Mouse (Mus musculus) midbrain, embryonic 11.5 days (tissue): Measurements from ENCODE around the gene Stk4. TPM values are rescaled to one million over a fixed set of nuclear protein-coding genes. Genes with fewer than 3 reads are reported as not detected.

Experiments used
- ATAC-seq: fragments of 200-750 bp; cut with Nextera tagmentation; 2 replicates; pipeline ENCODE4 v1.8.0; 2017; ENCODE audit warnings: moderate TSS enrichment, moderate library complexity; ENCODE audit not compliant: low FRiP score
- DNase-seq: peaks from one replicate; pipeline ENCODE4 v3.0.0; 2015; ENCODE audit warnings: low spot score; ENCODE audit errors: missing footprints
- H3K27ac ChIP-seq: fragments of 300-500 bp; sonication (generic); 2 replicates; pipeline ENCODE4 v1.5.1; 2014; ENCODE audit warnings: low read depth, low read length
- H3K27me3 ChIP-seq: fragments of 300-500 bp; sonication (generic); 2 replicates; pipeline ENCODE4 v1.6.1; 2014; ENCODE audit warnings: mild to moderate bottlenecking, low read length, moderate library complexity, mixed read lengths; ENCODE audit not compliant: control insufficient read depth, insufficient read depth
- H3K36me3 ChIP-seq: fragments of 300-500 bp; sonication (generic); 2 replicates; pipeline ENCODE4 v1.6.1; 2014; ENCODE audit warnings: mild to moderate bottlenecking, low read length, moderate library complexity, mixed read lengths; ENCODE audit not compliant: control insufficient read depth, insufficient read depth
- H3K4me1 ChIP-seq: fragments of 300-500 bp; sonication (generic); 2 replicates; pipeline ENCODE4 v1.6.1; 2014; ENCODE audit warnings: low read length; ENCODE audit not compliant: control insufficient read depth, insufficient read depth
- H3K4me2 ChIP-seq: fragments of 300-500 bp; sonication (generic); 2 replicates; pipeline ENCODE4 v1.6.1; 2014; ENCODE audit warnings: mild to moderate bottlenecking, moderate library complexity
- H3K4me3 ChIP-seq: fragments of 300-500 bp; sonication (generic); 2 replicates; pipeline ENCODE4 v1.5.1; 2014; ENCODE audit warnings: low read depth, low read length
- H3K9ac ChIP-seq: fragments of 300-500 bp; sonication (generic); 2 replicates; pipeline ENCODE4 v1.6.1; 2014; ENCODE audit warnings: low read length
- H3K9me3 ChIP-seq: fragments of 300-500 bp; sonication (generic); 2 replicates; pipeline ENCODE4 v1.6.1; 2016; ENCODE audit warnings: low read length; ENCODE audit not compliant: control insufficient read depth
- WGBS: fragments of 180-500 bp; shearing (Covaris S2); extraction: QIAGEN DNeasy Blood & Tissue Kit; methylation state at CpG from one replicate; pipeline ENCODE4 v1.1.7; 2014; 5-methylcytosine and 5-hydroxymethylcytosine counted together
- polyA plus RNA-seq: library from polyadenylated mRNA; unstranded; fragments of >200 nt; fragmentation: Nextera tagmentation; extraction: Ambion mirVana; gene quantifications from 2 replicates; pipeline ENCODE4 v1.2.1, GENCODE M21; 2014

Gene Stk4
- polyA plus RNA-seq, 1 experiment from 2014 or later, result 33.2 TPM

DNA sequence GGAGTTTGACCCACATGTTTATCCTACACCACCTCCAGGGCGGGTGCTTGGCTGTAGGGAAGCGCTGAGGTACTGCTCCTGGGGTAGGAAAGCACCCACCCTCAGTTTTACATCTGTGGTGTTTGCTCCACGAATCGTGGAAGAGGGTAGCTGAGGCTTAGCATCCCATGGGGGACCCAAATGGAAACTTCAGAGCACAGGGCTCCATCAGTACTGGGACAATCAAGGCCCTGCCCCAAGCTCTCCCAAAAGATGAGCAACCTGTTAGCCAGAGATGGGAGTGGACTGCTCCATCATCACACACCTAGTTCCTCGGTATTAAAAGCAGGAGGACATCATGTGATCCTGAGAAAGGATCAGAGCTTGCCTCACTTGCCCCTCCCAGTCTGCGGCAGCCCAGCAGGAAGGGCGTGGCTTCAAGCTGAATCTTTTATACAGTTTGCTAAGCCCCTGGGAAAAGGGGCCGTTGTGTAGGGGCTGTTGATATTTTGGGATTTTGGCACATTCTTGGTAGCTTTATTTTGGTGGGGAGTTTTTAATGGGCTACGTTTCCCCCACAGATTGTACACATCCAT, 114.1 kb downstream of the Stk4 start:
- Histone ChIP-seq H3K9me3 (no peaks in the 10 kb centered on the region), H3K27me3 (no peaks in the 10 kb centered on the region), H3K4me2 (no peak overlapping the region), H3K36me3 (no peaks in the 10 kb centered on the region), H3K4me1 (peaks cover 3% of the 10 kb centered on the region; the same call in 1 of the 2 replicates), H3K9ac (no peak overlapping the region), H3K27ac (no peak overlapping the region), H3K4me3 (no peak overlapping the region)
- DNase-seq (peak; percentile 84), ATAC-seq (no peak)
- 42% methylated on average over 9 of the region's 9 CpGs for WGBS

DNA sequence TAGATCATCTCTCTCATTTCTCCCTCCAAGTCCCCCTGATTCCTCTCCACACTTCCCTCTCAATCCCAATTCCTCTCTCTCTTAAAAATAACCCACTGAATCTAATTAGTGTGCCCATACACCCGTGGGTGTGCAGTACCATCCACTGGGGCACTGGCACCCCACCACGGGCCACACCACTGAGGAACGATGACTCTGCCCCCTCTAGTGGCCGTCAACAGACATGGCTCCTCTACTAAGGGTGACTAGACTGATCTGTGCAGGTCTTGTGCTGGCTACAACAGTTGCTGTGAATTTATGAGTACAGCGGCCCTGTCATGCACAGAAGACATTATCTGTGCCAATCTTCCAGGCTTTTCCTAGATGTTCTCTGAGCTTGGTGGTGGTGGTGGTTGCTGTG, 118.6 kb downstream of the Stk4 start:
- no peaks in the 10 kb centered on the region for H3K36me3 ChIP-seq
- H3K4me3 ChIP-seq, result no peak overlapping the region
- H3K27ac ChIP-seq, result no peak overlapping the region
- DNase-seq (no peak), ATAC-seq (no peak)
- no peaks in the 10 kb centered on the region for H3K27me3 ChIP-seq
- H3K4me2 ChIP-seq, result no peak overlapping the region
- H3K9me3 ChIP-seq, result no peaks in the 10 kb centered on the region
- 31% methylated on average over 5 of the region's 5 CpGs for WGBS
- no peak overlapping the region for H3K9ac ChIP-seq
- H3K4me1 ChIP-seq, result peaks cover 3% of the 10 kb centered on the region; the same call in 1 of the 2 replicates

DNA sequence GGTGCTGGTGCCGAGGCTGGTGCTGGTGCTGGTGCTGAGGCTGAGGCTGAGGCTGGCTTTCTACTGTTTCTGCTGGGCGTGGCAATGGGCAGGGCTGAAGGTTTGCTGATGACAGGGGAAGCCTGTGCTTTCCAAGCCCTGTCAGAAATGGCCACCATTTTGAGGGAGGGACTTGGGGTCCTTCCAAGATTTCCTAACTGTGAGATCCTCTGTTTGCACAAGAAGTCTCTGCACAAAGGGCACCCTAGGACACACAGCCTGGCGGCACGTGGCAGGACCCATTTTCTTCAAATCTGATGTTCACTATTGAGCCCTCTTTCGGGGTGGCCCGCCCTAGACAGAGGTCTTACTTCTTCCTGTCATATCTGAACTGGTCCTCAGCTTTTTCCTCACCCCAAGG, 120.5 kb downstream of the Stk4 start, which contains the start of gene Wfdc12:
Gene Wfdc12 (minus strand): TSS at position 33 of the 400 bp plus-strand sequence.
- 82% methylated on average over 6 of the region's 6 CpGs for WGBS
- no peak for ATAC-seq
- peak; percentile 26 for DNase-seq

DNA sequence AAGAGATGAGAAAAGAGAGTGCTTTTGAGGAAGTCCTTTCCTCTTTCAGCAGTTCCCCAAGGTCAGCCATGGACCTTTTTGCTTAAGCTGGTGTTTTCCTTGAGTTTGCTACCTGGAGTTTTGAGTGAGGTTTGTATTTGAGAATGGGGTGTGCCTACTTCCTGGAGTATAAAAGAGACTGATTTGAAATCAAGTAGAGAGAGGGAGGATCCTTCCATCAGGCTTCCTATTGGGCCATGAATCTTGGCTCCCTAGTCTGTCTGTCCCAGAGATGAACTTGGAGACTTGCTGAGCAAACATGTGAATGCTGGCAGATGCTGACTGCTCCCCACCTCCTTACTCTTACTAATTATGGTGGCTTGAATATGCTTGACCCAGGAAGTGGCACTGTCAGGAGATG, 122.2 kb downstream of the Stk4 start:
- ATAC-seq, result no peak
- Histone ChIP-seq H3K27me3 (no peaks in the 10 kb centered on the region), H3K9ac (no peak overlapping the region), H3K36me3 (no peaks in the 10 kb centered on the region), H3K4me1 (no peaks in the 10 kb centered on the region), H3K27ac (no peak overlapping the region), H3K4me3 (no peak overlapping the region), H3K9me3 (no peaks in the 10 kb centered on the region), H3K4me2 (no peak overlapping the region)
- DNase-seq, result no peak

More for the DNA sequence above, 120.5 kb downstream of the Stk4 start, which contains the start of gene Wfdc12:
- no peaks in the 10 kb centered on the region for H3K4me1 ChIP-seq
- H3K27ac ChIP-seq, result no peak within 1 kb of the TSS
- no peak within 1 kb of the TSS for H3K4me2 ChIP-seq
- no peak within 1 kb of the TSS for H3K9ac ChIP-seq
- H3K4me3 ChIP-seq, result no peak within 1 kb of the TSS
- no peaks in the 10 kb centered on the region for H3K27me3 ChIP-seq
- H3K9me3 ChIP-seq, result no peaks in the 10 kb centered on the region
- H3K36me3 ChIP-seq, result no peaks in the 10 kb centered on the region

DNA sequence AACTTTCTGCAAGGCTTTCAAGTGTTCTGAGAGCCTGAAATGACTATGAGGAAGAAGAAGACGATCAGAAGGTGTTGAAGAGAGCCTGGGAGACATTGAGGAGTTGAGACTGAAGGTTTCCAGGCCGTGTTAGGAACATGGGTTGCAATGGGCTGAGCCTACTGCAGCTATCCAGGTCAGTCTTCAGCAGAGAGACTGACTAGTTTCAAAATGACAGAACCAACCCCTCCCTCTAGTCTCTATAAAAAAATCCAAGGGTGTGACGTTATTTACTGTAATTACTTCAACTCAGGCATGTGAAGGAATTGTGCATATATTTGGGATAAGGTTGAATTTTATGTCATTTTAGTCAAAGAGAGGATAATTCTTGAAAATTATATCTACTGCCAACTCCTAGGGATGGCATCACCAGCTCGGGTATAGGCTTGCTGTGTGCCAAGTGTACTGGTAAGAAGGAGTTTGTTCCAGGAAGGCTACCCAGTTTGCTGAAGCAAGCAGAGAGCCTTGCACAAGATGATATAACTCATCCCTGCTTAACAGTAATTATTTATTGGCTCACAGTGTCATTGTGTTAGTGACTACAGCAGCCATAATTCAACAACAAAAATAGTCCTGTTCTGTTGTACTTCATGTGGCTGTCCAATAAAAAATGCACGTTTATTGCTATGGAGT, 125.0 kb downstream of the Stk4 start:
- Histone ChIP-seq H3K4me1 (no peaks in the 10 kb centered on the region), H3K9ac (no peak overlapping the region), H3K27ac (no peak overlapping the region), H3K4me3 (no peak overlapping the region), H3K9me3 (no peaks in the 10 kb centered on the region), H3K27me3 (no peaks in the 10 kb centered on the region), H3K4me2 (no peak overlapping the region), H3K36me3 (no peaks in the 10 kb centered on the region)
- WGBS, result 81% methylated on average over 5 of the region's 5 CpGs
- ATAC-seq (no peak), DNase-seq (peak; percentile 69)

DNA sequence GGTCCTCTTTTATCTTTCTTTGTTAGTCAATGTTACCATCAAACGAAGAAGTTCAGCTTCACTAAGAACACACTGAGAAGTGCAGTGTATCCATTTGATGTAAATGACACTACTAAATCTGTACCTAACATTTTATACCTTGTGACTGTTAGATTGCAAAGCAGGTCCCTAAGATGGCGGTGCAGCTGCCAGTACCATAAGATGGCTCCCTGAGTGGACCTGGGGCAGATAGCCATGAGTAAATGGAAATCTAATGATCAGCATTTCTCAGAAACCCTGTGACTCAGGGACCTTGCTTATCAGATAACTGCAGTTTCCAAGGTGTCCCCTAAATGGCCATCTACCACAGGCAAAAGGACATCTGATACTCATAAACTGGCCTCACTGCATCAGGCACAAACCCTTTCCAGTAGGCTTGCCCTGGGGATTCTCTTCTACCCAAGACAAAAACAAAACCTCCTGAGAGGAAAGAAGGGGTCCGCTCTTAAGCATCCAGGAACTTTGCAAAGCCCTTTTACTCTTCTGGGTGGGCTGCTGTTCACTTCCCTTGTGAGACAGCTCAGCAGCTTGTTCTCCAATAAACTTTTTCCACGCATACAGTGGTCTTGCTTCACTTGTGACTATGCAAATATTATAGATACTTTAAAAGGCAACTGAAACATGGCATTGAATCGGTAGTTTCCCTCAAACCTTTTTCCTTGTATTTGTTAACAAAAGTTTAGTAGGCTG, 126.0 kb downstream of the Stk4 start:
- no peaks in the 10 kb centered on the region for H3K9me3 ChIP-seq
- ATAC-seq (no peak), DNase-seq (peak; percentile 78)
- 91% methylated on average over 5 of the region's 5 CpGs for WGBS
- H3K27me3 ChIP-seq, result no peaks in the 10 kb centered on the region
- H3K9ac ChIP-seq, result no peak overlapping the region
- no peak overlapping the region for H3K27ac ChIP-seq
- H3K36me3 ChIP-seq, result no peaks in the 10 kb centered on the region
- H3K4me3 ChIP-seq, result no peak overlapping the region
- no peak overlapping the region for H3K4me2 ChIP-seq
- no peaks in the 10 kb centered on the region for H3K4me1 ChIP-seq

DNA sequence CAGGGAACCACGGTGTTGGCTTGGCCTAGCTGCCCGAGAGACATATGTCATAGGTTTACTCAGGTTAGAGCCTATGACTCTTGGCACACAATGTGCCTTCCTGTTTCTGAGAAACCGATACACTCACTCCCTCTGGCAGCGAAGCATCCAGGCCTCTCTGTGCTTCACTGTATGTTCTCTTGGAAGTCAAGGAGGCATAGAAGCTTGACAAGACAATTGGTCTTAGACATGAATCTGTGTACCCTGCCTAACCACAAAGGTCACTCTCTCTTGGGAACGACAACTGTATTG, 126.5 kb downstream of the Stk4 start:
- H3K27me3 ChIP-seq, result no peaks in the 10 kb centered on the region
- no peak overlapping the region for H3K9ac ChIP-seq
- no peak overlapping the region for H3K27ac ChIP-seq
- no peaks in the 10 kb centered on the region for H3K4me1 ChIP-seq
- 91% methylated on average over 5 of the region's 5 CpGs for WGBS
- H3K4me3 ChIP-seq, result no peak overlapping the region
- no peak overlapping the region for H3K4me2 ChIP-seq
- ATAC-seq (no peak), DNase-seq (peak; percentile 12)
- no peaks in the 10 kb centered on the region for H3K9me3 ChIP-seq
- H3K36me3 ChIP-seq, result no peaks in the 10 kb centered on the region

DNA sequence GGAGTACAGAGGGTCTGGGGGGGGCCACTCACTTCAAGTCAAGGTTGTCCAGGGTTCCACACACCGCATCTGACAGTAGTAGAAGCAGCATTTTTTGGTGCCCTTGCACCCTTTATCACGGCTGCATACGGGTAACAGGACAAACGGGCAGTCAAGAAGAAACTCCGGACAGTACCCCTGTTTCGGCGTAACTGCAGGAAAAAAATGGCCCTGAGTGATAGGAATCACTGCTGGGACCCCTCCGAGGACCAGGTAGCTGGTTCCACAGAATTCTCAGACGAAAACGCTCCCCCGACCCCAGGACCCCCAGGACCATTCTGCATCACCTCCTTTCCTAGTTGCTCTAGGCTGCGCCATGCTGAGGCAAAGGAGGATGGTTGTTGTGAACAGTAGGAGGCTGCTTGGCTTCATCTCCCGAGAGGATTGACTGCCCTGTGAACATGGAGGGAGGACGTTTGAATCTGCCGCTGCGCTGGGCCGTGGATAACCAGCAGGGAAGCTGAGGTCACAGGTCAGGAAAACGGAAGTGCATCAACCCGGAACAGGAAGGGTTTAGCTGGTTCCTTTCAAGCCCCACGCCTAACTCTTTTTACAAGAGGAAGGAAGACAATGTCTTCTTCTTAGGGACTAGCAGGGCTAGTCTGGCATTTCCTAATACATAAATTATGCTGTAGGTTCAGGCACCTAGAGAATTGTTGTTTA, 129.7 kb downstream of the Stk4 start, which contains the start of gene Wfdc15a:
Gene Wfdc15a (minus strand): TSS at position 505 of the 702 bp plus-strand sequence.
- ATAC-seq, result no peak
- H3K9me3 ChIP-seq, result no peaks in the 10 kb centered on the region
- H3K9ac ChIP-seq, result no peak within 1 kb of the TSS
- H3K4me2 ChIP-seq, result no peak within 1 kb of the TSS
- no peaks in the 10 kb centered on the region for H3K4me1 ChIP-seq
- H3K27ac ChIP-seq, result no peak within 1 kb of the TSS
- peak; percentile 26 for DNase-seq
- WGBS, result 81% methylated on average over 20 of the region's 20 CpGs
- H3K36me3 ChIP-seq, result no peaks in the 10 kb centered on the region
- H3K27me3 ChIP-seq, result no peaks in the 10 kb centered on the region
- H3K4me3 ChIP-seq, result no peak within 1 kb of the TSS
